Mouse (Mus musculus) adipocyte (in vitro differentiated cells): ENCODE results near the gene Mrpl52.

Experiments used
- DNase-seq: peaks from one replicate; pipeline ENCODE4 v3.0.0-alpha.2; 2016; ENCODE audit warnings: low spot score

The Mrpl52 gene

GRCm38 (mm10) chr14:54412000-54412576 is 14.6 kb upstream of the Mrpl52 start:
- DNase-seq: no peak

GRCm38 (mm10) chr14:54412629-54413170 is 14.0 kb upstream of the Mrpl52 start:
- DNase-seq: peak; percentile 78

- no peak for DNase-seq
Measured at GRCm38 (mm10) chr14:54413877-54414700, 12.6 kb upstream of the Mrpl52 start.

GRCm38 (mm10) chr14:54415241-54416020 is 11.3 kb upstream of the Mrpl52 start:
- DNase-seq: no peak

- no peak for DNase-seq
Measured at GRCm38 (mm10) chr14:54416229-54416775, 10.4 kb upstream of the Mrpl52 start.

- no peak for DNase-seq
Measured at GRCm38 (mm10) chr14:54416830-54417229, 9.9 kb upstream of the Mrpl52 start.

- DNase-seq: no peak
Measured at GRCm38 (mm10) chr14:54417623-54418081, 9.1 kb upstream of the Mrpl52 start, which contains the start of gene Slc7a7. Gene Slc7a7 (minus strand): TSS chr14:54417780.

GRCm38 (mm10) chr14:54421014-54421413 is 5.7 kb upstream of the Mrpl52 start:
- DNase-seq: peak; percentile 22

- DNase-seq: peak; percentile 27
Measured at GRCm38 (mm10) chr14:54423406-54423805, 3.3 kb upstream of the Mrpl52 start.

- no peak for DNase-seq
Measured at GRCm38 (mm10) chr14:54424634-54425033, 2.1 kb upstream of the Mrpl52 start.

- no peak for DNase-seq
Measured at GRCm38 (mm10) chr14:54425540-54425939, 1.2 kb upstream of the Mrpl52 start.

GRCm38 (mm10) chr14:54426003-54426688 is 563 bp upstream of the Mrpl52 start:
- no peak for DNase-seq

GRCm38 (mm10) chr14:54427696-54428095 is 987 bp downstream of the Mrpl52 start:
- no peak for DNase-seq

GRCm38 (mm10) chr14:54428421-54428820 is 1.7 kb downstream of the Mrpl52 start:
- no peak for DNase-seq

- no peak for DNase-seq
Measured at GRCm38 (mm10) chr14:54429332-54430093, 2.8 kb downstream of the Mrpl52 start.

- DNase-seq: no peak
Measured at GRCm38 (mm10) chr14:54430406-54431145, 3.9 kb downstream of the Mrpl52 start.

- peak; percentile 89 for DNase-seq
Measured at GRCm38 (mm10) chr14:54431334-54432077, 4.8 kb downstream of the Mrpl52 start, which contains the start of gene Mmp14. Gene Mmp14 (plus strand): TSS chr14:54431612.

- DNase-seq: peak; percentile 47
Measured at GRCm38 (mm10) chr14:54432078-54432836, 5.5 kb downstream of the Mrpl52 start.
